Mouse (Mus musculus): ENCODE results near the gene Trappc1.

Gene Trappc1

DNA sequence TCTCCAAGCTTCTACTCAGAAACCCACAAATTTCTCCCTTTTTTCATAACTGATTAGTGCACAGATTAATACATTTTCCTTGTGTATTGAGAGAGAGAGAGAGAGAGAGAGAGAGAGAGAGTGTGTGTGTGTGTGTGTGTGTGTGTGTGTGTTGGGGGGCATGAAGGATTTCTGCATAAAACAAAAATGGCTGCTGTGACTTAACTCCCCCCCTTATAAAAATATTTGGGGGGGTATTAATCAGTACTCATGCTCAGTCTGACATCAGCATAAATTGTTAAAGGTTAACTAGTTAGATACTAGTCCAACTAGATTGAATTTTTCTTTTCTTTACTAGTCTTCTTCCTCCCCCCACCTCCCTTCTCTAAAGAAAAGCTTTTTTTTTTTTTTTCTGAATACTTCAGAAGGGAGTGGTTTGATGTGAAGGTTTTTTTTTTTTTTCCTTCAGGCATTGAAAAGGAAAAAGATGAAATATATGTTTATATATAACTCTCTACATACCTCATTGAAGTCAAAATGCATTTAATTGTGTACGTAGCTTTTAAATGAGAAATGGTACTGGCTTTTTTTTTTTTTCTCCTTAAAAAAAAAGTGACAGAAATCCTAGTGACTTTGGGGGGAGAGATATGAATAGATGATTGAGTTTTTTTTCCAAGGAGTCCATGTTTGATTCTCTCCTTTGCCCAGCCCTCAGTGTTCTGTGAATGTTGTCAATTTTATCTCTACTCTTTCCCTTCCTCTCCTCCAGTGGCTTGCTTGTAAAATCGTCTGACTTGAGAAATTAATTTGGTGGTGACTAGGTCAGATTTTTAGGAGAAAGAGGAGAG is 46.4 kb downstream of the Trappc1 start:
- DNase-seq, result no peak

DNA sequence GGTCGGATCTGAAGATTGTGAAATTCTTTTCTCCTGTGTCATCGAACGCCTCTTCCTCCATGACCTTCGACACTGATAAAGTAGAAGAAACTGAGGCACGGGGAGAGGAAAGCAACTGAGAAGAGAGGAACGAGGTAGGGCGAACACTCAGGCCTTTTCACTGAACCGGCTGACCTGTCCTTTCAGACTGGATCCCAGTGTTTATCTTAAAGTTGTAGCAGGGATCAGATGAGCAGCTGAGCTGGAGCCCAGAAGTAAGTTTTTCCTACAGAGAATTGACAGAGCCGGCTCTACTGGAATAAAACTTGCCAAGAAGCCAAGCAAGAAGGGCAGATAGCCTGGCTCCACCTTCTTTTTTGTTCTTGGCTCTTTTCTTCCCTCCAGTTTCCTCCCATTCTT is 47.0 kb downstream of the Trappc1 start:
- peak in 1 of 2 experiments; percentile 14 for DNase-seq

DNA sequence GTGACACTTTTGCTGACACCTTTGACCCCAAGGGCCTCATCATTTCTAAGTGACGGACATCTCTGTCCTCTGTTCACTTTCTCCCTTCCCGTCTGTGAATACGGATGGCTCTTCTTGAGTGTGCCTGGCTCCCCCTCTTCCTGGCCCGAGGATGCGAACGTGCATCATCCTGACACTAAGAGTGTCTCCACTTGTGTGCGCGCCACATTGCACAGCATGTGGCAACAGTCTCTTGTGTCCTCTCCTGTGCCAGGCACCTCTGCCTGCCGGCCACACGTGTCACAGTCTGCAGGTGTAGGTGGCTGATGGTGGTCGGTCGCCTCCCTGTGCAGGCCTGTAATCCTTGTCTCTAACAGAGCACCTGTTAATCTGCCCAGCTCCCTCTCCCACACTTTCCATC is 47.8 kb downstream of the Trappc1 start:
- no peak for DNase-seq

DNA sequence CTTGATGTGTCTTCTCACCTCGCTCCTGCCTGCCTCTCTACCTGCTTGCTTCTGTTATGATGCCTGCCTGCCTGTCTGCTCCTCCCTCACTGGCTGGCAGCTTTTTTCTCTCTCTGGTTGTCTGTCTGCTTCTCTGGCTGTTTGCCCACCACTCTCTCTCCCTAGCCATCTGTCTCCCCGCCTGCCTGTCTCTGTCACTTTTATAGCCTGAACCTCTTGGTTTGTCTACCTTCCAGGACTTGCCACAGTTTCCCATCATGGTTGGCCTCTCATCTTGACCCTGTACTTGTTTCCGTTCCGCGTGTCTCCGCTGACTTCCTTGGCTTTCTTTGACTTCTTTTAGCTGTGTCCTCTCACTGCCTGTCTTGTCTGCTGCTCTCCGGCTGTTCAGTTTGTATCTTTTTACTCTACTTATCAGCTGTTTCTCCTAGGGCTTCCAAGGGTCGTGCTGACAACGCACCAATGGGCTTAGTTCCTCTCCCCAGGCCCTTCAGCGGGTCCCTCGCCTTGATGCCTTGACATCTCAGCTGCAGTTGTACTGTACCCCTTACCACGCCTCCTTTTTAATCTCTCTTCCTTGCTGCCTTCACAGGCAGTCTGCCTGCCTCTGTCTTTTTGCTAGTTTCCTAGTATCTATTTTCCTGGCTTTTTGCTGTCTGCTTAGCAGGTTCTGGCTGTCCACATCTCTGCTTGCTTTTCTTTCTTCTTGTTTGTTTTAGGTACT is 48.4 kb downstream of the Trappc1 start:
- no peak for DNase-seq

DNA sequence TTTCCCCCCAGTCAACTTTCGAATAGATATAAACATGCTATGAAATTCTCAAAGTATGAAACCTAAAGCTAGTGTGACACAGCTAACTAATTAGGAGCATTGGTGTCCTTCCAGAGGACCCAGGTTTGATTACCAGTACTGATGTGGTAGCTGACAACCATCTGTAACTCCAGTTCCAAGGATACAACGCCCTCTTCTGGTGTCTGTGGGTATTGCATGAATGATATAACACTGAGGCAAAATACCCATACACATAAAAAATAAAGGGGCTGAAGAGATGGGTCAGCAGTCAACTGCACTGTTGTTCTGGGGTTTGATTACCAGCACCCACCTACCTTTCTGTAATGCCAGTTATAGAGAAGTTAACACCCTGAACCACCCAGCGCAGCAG is 49.0 kb downstream of the Trappc1 start:
- peak in 1 of 2 experiments; percentile 15 for DNase-seq

DNA sequence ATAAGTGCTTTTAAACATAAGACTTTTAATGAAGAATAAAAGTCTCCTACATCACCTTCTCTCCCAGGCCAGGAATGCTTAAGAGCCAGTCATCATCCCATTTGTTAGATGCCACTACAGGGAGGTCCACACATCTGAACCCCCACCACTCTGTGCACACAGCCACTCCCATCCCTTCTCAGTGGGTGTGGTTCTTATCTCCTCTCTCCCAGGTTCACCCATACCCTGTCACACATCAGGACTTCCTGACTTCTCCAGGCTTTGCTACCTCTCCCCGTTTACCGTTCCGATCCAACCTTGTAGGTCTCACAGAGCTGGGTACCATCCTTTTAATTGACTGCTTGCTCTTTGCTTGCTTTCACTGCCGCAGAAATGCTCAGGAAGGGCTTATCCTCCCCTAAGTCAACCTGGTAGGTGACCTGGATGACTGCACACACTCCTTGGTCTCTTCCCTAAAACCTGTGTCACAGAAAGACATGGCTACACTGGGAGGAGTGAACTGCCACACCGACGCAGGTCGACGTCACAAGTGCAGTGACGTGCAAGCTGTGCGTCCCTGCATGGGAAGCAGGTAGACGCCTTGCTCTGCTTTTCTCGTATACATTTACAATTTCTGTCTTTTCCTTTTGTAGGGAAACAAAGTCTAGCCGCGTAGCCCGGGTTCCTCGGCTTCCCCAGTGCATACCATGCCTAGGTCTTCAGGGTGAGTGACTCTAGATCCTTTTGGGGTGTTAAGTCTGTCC is 49.6 kb downstream of the Trappc1 start:
- no peak for DNase-seq
